Mouse (Mus musculus): ENCODE results near the gene Tsg101. TPM values are rescaled to one million over a fixed set of nuclear protein-coding genes. Genes with fewer than 3 reads are reported as not detected.

Gene Tsg101
- polyA plus RNA-seq, 1 experiment from 2014 or later = 145 TPM

Other genes with a start within 250 kb of the Tsg101 start
- gene Tph1, start 247.4 kb downstream of the Tsg101 start, polyA plus RNA-seq (2015; fragmentation: Nextera tagmentation; extraction: Ambion mirVana) = 3.5 and 4.2 TPM in 2 replicates
- 27.1 and 30.4 TPM in 2 replicates for gene Saal1, start 209.3 kb downstream of the Tsg101 start, polyA plus RNA-seq (2015; fragmentation: Nextera tagmentation; extraction: Ambion mirVana)
- gene Saa3, start 204.3 kb downstream of the Tsg101 start, polyA plus RNA-seq (2015; fragmentation: Nextera tagmentation; extraction: Ambion mirVana) = 15.1 and 17.9 TPM in 2 replicates
- gene Saa4, start 187.4 kb downstream of the Tsg101 start, polyA plus RNA-seq (2015; fragmentation: Nextera tagmentation; extraction: Ambion mirVana) = 0.08 and 0.18 TPM in 2 replicates
- 6.2 and 6.3 TPM in 2 replicates for gene Saa1, start 177.0 kb downstream of the Tsg101 start, polyA plus RNA-seq (2015; fragmentation: Nextera tagmentation; extraction: Ambion mirVana)
- gene Saa2, start 168.2 kb downstream of the Tsg101 start, polyA plus RNA-seq (2015; fragmentation: Nextera tagmentation; extraction: Ambion mirVana) = 2.7 and 2.8 TPM in 2 replicates
- gene Hps5, start 123.9 kb downstream of the Tsg101 start, polyA plus RNA-seq (2015; fragmentation: Nextera tagmentation; extraction: Ambion mirVana) = 15.1 and 16.8 TPM in 2 replicates
- 54.3 and 56.6 TPM in 2 replicates for gene Gtf2h1, start 123.9 kb downstream of the Tsg101 start, polyA plus RNA-seq (2015; fragmentation: Nextera tagmentation; extraction: Ambion mirVana)
- gene Ldha, start 78.5 kb downstream of the Tsg101 start, polyA plus RNA-seq (2015; fragmentation: Nextera tagmentation; extraction: Ambion mirVana) = 1,216 and 1,339 TPM in 2 replicates
- gene Ldhc, start 58.8 kb downstream of the Tsg101 start, polyA plus RNA-seq (2015; fragmentation: Nextera tagmentation; extraction: Ambion mirVana) = not detected in 2 replicates
- 6.1 and 6.4 TPM in 2 replicates for gene Uevld, start 38.6 kb upstream of the Tsg101 start, polyA plus RNA-seq (2015; fragmentation: Nextera tagmentation; extraction: Ambion mirVana)
- not detected in 2 replicates for gene Gm9999, start 63.6 kb upstream of the Tsg101 start, polyA plus RNA-seq (2015; fragmentation: Nextera tagmentation; extraction: Ambion mirVana)
- gene Spty2d1, start 88.4 kb upstream of the Tsg101 start, polyA plus RNA-seq (2015; fragmentation: Nextera tagmentation; extraction: Ambion mirVana) = 14.7 and 15.1 TPM in 2 replicates
- gene Tmem86a, start 130.6 kb upstream of the Tsg101 start, polyA plus RNA-seq (2015; fragmentation: Nextera tagmentation; extraction: Ambion mirVana) = 20.5 and 21.3 TPM in 2 replicates
- 0.24 and 0.27 TPM in 2 replicates for gene Ptpn5, start 213.7 kb upstream of the Tsg101 start, polyA plus RNA-seq (2015; fragmentation: Nextera tagmentation; extraction: Ambion mirVana)